ENCODE assay signal across 10 mouse cellular contexts in the genomic region with DNA sequence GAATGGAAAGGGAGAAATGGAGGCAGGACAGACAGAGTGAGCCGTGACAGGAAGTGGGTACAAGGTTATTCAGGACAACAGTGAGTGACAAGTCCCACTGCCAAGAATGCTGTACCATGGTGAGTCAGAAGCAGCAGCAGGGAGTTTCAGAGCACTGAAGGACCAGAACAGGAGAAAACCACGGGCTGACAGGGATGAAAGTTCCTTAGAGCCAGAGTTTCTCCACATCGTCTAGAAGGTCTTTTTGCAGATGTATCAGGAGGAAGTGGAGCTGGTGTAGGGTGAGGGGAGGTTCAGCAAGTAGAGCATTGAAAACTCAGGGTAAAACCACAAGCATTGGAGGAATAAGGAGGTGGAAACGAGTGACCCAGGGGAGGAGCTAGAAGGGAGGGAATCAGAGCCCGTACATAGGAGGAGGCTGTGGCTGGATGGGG. TPM values are rescaled to one million over a fixed set of nuclear protein-coding genes. Genes with fewer than 3 reads are reported as not detected.
DNase-seq lines count a peak whose midpoint lies in the region; ATAC-seq and TF ChIP-seq lines count a peak whose summit lies in the region.
"Had no signal": no experiment of that assay in that cellular context is flagged by ENCODE, and none has a peak within 500 bp of the region (broad histone marks: within the 10 kb centered on the region; RNA-seq: fewer than 3 reads in every experiment).

No protein-coding gene starts in this region.

- no peaks in the 10 kb centered on the region for H3K4me1 ChIP-seq in spleen, adult 2 months (ENCODE audit: control insufficient read depth, insufficient read depth, insufficient read length)
- no peaks in the 10 kb centered on the region for H3K4me1 ChIP-seq in intestine, embryonic 14.5 days (replicated peaks; ENCODE audit: control insufficient read depth, insufficient read depth, low read length)

- H3K4me2 ChIP-seq in intestine, embryonic 14.5 days (ENCODE audit: low read length): no peak overlapping the region; the same call in 1 of the 2 replicates

- H3K36me3 ChIP-seq in spleen, adult 2 months (ENCODE audit: control insufficient read depth, insufficient read depth, low read length): no peaks in the 10 kb centered on the region
- no peaks in the 10 kb centered on the region for H3K36me3 ChIP-seq in intestine, embryonic 14.5 days (ENCODE audit: control insufficient read depth, insufficient read depth, low read length)

- TF ChIP-seq POLR2A in spleen, adult 2 months (IDR thresholded peaks at IDR 0.05; ENCODE audit: low read depth, low read length): no peak

- ATAC-seq in intestine, embryonic 14.5 days (replicated peaks; ENCODE audit: low FRiP score, low TSS enrichment, low read depth): no peak

- under 1% methylated on average over 5 of the region's 5 CpGs for WGBS in spleen, adult 2 months
- WGBS in intestine, embryonic 14.5 days: 27% methylated on average over 5 of the region's 5 CpGs

- no peaks in the 10 kb centered on the region for H3K9me3 ChIP-seq in intestine, embryonic 14.5 days (ENCODE audit: control insufficient read depth, low read length)

- no peak overlapping the region for H3K4me3 ChIP-seq in spleen, adult 2 months (ENCODE audit: extremely low read depth, insufficient read depth, insufficient read length)
- H3K4me3 ChIP-seq in intestine, embryonic 14.5 days (ENCODE audit: low read depth, low read length): no peak overlapping the region

- no peak for TF ChIP-seq CTCF in spleen, adult 2 months (IDR thresholded peaks at IDR 0.05; ENCODE audit: extremely low read depth, insufficient read depth, insufficient read length, insufficient replicate concordance)

- peak; percentile 48 for DNase-seq in adrenal gland, postnatal 10 days
- no peak for DNase-seq in adrenal gland, adult 8-10 months
- no peak for DNase-seq in spleen, adult 2 months (ENCODE audit: low read depth in 1 of 2, low spot score in 2 of 2)
- DNase-seq in spleen, adult 18-20 months: no peak
- no peak for DNase-seq in intestine, embryonic 14.5 days (ENCODE audit: low spot score)
- no peak for DNase-seq in neural tube, embryonic 10.5 days (ENCODE audit: extremely low spot score, low spot score)
- no peak for DNase-seq in urinary bladder, postnatal 25 days (ENCODE audit: low spot score)
- no peak for DNase-seq in ovary, postnatal 36 days (ENCODE audit: low spot score)
- DNase-seq: cerebellum, adult 11 months had no signal

- no peak overlapping the region for H3K9ac ChIP-seq in intestine, embryonic 14.5 days (ENCODE audit: low read length)

- 0 out of 2 replicates have a peak overlapping the region, but pooled peaks have one; percentile 36 for H3K27ac ChIP-seq in spleen, adult 2 months (ENCODE audit: insufficient read depth, low read length)
- peak overlapping the region; percentile 24; the same call in 1 of the 2 replicates for H3K27ac ChIP-seq in intestine, embryonic 14.5 days (ENCODE audit: low read depth)

- no peaks in the 10 kb centered on the region for H3K27me3 ChIP-seq in spleen, adult 2 months (ENCODE audit: control insufficient read depth, insufficient read depth, low read length)
- H3K27me3 ChIP-seq in intestine, embryonic 14.5 days (replicated peaks; ENCODE audit: control insufficient read depth, insufficient read depth, low read length): no peaks in the 10 kb centered on the region

RNA-seq across cellular contexts. Expression of a gene that starts 6.6 kb away (rescaled TPM):
- total RNA-seq in adrenal gland, postnatal 10 days (2021): 100 to 1,000 TPM; 198 to 328 TPM
- 100 to 1,000 TPM in 1 of 4 experiments, 10 to 100 TPM in 3; 68.8 to 138 (median 88.5) TPM for total RNA-seq in adrenal gland, adult 8-10 months (2022)
- 44.3 and 45.5 TPM in 2 replicates for polyA plus RNA-seq in spleen, adult 2 months (2012; rRNA removed)
- polyA plus RNA-seq in intestine, embryonic 14.5 days (2014; fragmentation: Nextera tagmentation; extraction: Ambion mirVana): 69.7 and 73.9 TPM in 2 replicates

RNA-seq across cellular contexts. Expression of a gene that starts 10.2 kb away (rescaled TPM):
- total RNA-seq in adrenal gland, postnatal 10 days (2021): not detected
- total RNA-seq in adrenal gland, adult 8-10 months (2022): not detected
- not detected in 2 replicates for polyA plus RNA-seq in spleen, adult 2 months (2012; rRNA removed)
- polyA plus RNA-seq in intestine, embryonic 14.5 days (2014; fragmentation: Nextera tagmentation; extraction: Ambion mirVana): not detected in 2 replicates
- polyA plus RNA-seq: neural tube, embryonic 11.5 days had no signal

RNA-seq across cellular contexts. Expression of a gene that starts 14.5 kb away (rescaled TPM):
- total RNA-seq in adrenal gland, postnatal 10 days (2021): 10 to 100 TPM; 37.6 to 42.0 TPM
- total RNA-seq in adrenal gland, adult 8-10 months (2022): 10 to 100 TPM; 59.1 to 84.5 (median 79.5) TPM
- polyA plus RNA-seq in spleen, adult 2 months (2012; rRNA removed): 12.4 and 15.8 TPM in 2 replicates
- polyA plus RNA-seq in intestine, embryonic 14.5 days (2014; fragmentation: Nextera tagmentation; extraction: Ambion mirVana): 28.4 and 29.5 TPM in 2 replicates

RNA-seq across cellular contexts. Expression of a gene that starts 14.5 kb away (rescaled TPM):
- 1 to 10 TPM in 1 of 2 experiments, not detected in 1; 1.3 TPM for total RNA-seq in adrenal gland, postnatal 10 days (2021)
- 1 to 10 TPM in 3 of 4 experiments, not detected in 1; 1.8 to 7.7 (median 2.6) TPM for total RNA-seq in adrenal gland, adult 8-10 months (2022)
- not detected in 2 replicates for polyA plus RNA-seq in spleen, adult 2 months (2012; rRNA removed)
- polyA plus RNA-seq in intestine, embryonic 14.5 days (2014; fragmentation: Nextera tagmentation; extraction: Ambion mirVana): not detected in 2 replicates
- polyA plus RNA-seq: neural tube, embryonic 11.5 days had no signal

RNA-seq across cellular contexts. Expression of a gene that starts 22.6 kb away (rescaled TPM):
- total RNA-seq in adrenal gland, postnatal 10 days (2021): 1 to 10 TPM; 6.1 to 6.2 TPM
- 10 to 100 TPM; 10.8 to 14.9 (median 13.4) TPM for total RNA-seq in adrenal gland, adult 8-10 months (2022)
- polyA plus RNA-seq in spleen, adult 2 months (2012; rRNA removed): 3.6 and 5.3 TPM in 2 replicates
- polyA plus RNA-seq in intestine, embryonic 14.5 days (2014; fragmentation: Nextera tagmentation; extraction: Ambion mirVana): 7.4 and 8.3 TPM in 2 replicates
